Mouse (Mus musculus): ENCODE measurements around the gene Psme1.
A peak's percentile ranks its signal among the peaks of the same experiment; 100 is the strongest.

The Psme1 gene

GRCm38 (mm10) chr14:55570588-55570987 is 7.3 kb upstream of the Psme1 start:
- DNase-seq (ENCODE audit: low spot score in 2 of 2), result no peak

- DNase-seq (ENCODE audit: low spot score in 2 of 2), result no peak
Observed at GRCm38 (mm10) chr14:55571760-55572159, 6.2 kb upstream of the Psme1 start.

- no peak for DNase-seq (ENCODE audit: low spot score in 2 of 2)
Observed at GRCm38 (mm10) chr14:55575302-55575701, 2.6 kb upstream of the Psme1 start, which contains the start of gene Fitm1. Gene Fitm1 (plus strand): TSS chr14:55575617.

GRCm38 (mm10) chr14:55575711-55576110 is 2.2 kb upstream of the Psme1 start:
- DNase-seq (ENCODE audit: low spot score in 2 of 2), result no peak

- no peak for DNase-seq (ENCODE audit: low spot score in 2 of 2)
Observed at GRCm38 (mm10) chr14:55576376-55576775, 1.5 kb upstream of the Psme1 start.

GRCm38 (mm10) chr14:55578668-55579269 is 846 bp downstream of the Psme1 start:
- DNase-seq (ENCODE audit: low spot score in 2 of 2), result no peak

- DNase-seq (ENCODE audit: low spot score in 2 of 2), result no peak
Observed at GRCm38 (mm10) chr14:55579511-55580496, 1.9 kb downstream of the Psme1 start.

- DNase-seq (ENCODE audit: low spot score in 2 of 2), result no peak
Observed at GRCm38 (mm10) chr14:55580731-55581130, 2.8 kb downstream of the Psme1 start.

GRCm38 (mm10) chr14:55581981-55582681 is 4.2 kb downstream of the Psme1 start:
- DNase-seq (ENCODE audit: low spot score in 2 of 2), result no peak

- DNase-seq (ENCODE audit: low spot score in 2 of 2), result no peak
Observed at GRCm38 (mm10) chr14:55584303-55584701, 6.4 kb downstream of the Psme1 start.

GRCm38 (mm10) chr14:55584702-55585565 is 7.0 kb downstream of the Psme1 start, which contains the start of gene Emc9:
Gene Emc9 (minus strand): TSS chr14:55585302.
- DNase-seq (ENCODE audit: low spot score in 2 of 2), result peak; percentile 66 to 82

GRCm38 (mm10) chr14:55585566-55585960 is 7.6 kb downstream of the Psme1 start:
- peak in 1 of 2 experiments; percentile 23 for DNase-seq (ENCODE audit: low spot score in 2 of 2)

GRCm38 (mm10) chr14:55586149-55586548 is 8.2 kb downstream of the Psme1 start:
- no peak for DNase-seq (ENCODE audit: low spot score in 2 of 2)

- DNase-seq (ENCODE audit: low spot score in 2 of 2), result no peak
Observed at GRCm38 (mm10) chr14:55589271-55589670, 11.3 kb downstream of the Psme1 start.

- no peak for DNase-seq (ENCODE audit: low spot score in 2 of 2)
Observed at GRCm38 (mm10) chr14:55589771-55590448, 12.0 kb downstream of the Psme1 start.

- DNase-seq (ENCODE audit: low spot score in 2 of 2), result peak; percentile 78 to 94
Observed at GRCm38 (mm10) chr14:55590748-55591330, 12.9 kb downstream of the Psme1 start, which contains the start of gene Psme2. Gene Psme2 (minus strand): TSS chr14:55591113.

GRCm38 (mm10) chr14:55591331-55591891 is 13.5 kb downstream of the Psme1 start, which contains the start of gene Rnf31:
Gene Rnf31 (plus strand): TSS chr14:55591708.
- peak; percentile 86 to 94 for DNase-seq (ENCODE audit: low spot score in 2 of 2)

- peak in 1 of 2 experiments; percentile 25 for DNase-seq (ENCODE audit: low spot score in 2 of 2)
Observed at GRCm38 (mm10) chr14:55592226-55592625, 14.3 kb downstream of the Psme1 start.

- DNase-seq (ENCODE audit: low spot score in 2 of 2), result no peak
Observed at GRCm38 (mm10) chr14:55596036-55596690, 18.2 kb downstream of the Psme1 start.
